Mouse (Mus musculus): ENCODE results near the gene Tmem147.
"Not testable (repeated sequence)": the region's sequence is repeated elsewhere in the genome, so short reads cannot be mapped to it uniquely, and the experiment has no call there.

The Tmem147 gene

DNA sequence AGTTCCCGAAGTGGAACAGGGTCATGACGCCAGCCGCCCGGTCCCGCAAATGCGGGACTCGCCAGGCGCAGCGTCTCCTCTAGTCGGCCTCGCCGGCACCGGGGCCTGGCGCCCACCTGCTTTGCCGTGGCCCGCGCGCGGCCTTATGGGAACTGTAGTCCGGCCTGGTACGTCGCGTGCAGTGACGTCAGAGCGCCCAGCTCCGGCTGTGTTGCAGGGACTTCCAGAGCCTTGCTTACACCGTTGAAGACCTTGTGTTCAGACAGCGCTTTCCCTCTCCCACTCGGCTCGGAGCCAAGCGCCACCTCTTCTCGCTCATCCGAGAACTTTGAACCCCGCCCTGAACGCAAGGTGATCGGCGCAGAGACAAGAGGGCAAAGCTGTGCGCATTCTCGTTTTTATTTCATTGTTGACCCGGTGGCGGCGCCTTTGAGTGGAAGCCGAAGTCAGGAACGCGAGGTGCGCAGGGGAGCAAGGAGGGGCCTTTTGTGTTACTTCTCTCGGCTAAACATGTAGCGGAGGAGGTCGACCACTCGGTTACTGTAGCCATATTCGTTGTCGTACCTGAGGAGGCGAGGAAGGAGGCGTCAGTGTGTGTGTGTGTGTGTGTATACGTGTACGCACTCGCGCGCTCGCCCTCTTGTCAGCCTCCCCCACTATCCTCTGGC, at the start of gene Tmem147:
Gene Tmem147, minus strand, starts transcription at position 145 of the 668 bp plus-strand sequence.
- DNase-seq (ENCODE audit: low spot score in 2 of 2), result peak; percentile 94 to 95

DNA sequence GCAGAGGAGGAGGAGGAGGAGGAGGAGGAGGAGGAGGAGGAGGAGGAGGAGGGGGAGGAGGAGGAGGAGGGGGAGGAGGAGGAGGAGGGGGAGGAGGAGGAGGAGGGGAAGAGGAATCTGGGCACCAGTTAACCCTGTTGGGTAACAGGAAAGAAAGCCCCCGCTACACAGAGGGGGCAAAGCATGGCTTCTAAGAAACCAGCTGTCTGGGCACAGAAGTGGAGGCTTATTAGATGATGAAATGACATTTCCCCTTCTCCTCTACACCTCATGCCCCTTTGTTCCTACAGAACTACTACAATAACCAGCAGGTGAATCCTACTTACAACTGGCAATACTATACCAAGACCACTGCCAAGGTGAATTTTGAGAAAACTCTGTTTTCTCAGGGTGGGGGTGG, 48.6 kb upstream of the Tmem147 start:
- DNase-seq (ENCODE audit: low spot score in 2 of 2), result no peak

GRCm38 (mm10) chr7:30777081-30777579, 47.8 kb upstream of the Tmem147 start:
- DNase-seq (ENCODE audit: low spot score in 2 of 2), result no peak

GRCm38 (mm10) chr7:30776104-30776503, 46.8 kb upstream of the Tmem147 start:
- peak; percentile 16 to 22 for DNase-seq (ENCODE audit: low spot score in 2 of 2)

DNA sequence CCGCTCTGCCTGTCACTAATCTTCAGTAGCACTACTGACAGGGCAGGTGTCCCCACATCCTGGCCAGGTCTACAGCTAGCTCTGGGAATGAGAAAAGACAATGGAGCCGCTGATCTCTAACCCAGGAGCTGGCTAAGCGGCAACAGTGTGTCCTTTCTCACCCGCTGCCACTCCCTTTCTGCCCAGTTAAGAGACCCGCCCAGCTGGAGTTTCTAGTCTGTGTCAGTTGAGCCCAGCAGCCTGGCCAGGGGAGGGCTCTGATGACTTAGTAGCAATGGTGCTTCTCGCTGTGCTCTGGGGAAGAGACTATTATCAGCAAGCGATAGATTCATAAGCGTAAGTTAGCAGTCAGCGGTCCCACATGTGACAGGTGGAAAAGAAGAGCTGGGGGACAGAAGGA, 39.9 kb upstream of the Tmem147 start:
- DNase-seq (ENCODE audit: low spot score in 2 of 2), result peak in 1 of 2 experiments; percentile 48

- DNase-seq (ENCODE audit: low spot score in 2 of 2), result no peak
Measured at GRCm38 (mm10) chr7:30766408-30766807, 37.1 kb upstream of the Tmem147 start.

DNA sequence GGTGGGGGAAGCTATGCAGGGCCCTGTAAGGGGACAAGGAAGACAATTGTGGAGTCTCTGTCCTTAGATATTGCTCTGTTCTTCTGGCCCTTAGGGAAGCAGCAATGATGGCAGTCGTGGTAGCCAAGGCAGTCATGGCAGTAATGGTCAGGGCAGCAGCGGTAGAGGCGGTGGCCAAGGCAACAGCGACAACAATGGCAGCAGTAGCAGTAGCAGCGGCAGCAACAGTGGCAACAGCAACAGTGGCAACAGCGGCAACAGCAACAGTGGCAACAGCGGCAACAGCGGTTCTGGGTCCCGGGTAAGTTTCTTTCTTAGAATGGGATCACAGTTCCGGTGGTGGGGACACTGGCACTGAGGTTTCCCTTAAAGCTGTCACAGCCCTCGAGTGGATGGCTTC, 35.8 kb upstream of the Tmem147 start:
- DNase-seq (ENCODE audit: low spot score in 2 of 2), result no peak

- DNase-seq (ENCODE audit: low spot score in 2 of 2), result no peak
Measured at GRCm38 (mm10) chr7:30763456-30763855, 34.1 kb upstream of the Tmem147 start, which contains the start of gene Dmkn. Gene Dmkn (plus strand): TSS chr7:30763756.

DNA sequence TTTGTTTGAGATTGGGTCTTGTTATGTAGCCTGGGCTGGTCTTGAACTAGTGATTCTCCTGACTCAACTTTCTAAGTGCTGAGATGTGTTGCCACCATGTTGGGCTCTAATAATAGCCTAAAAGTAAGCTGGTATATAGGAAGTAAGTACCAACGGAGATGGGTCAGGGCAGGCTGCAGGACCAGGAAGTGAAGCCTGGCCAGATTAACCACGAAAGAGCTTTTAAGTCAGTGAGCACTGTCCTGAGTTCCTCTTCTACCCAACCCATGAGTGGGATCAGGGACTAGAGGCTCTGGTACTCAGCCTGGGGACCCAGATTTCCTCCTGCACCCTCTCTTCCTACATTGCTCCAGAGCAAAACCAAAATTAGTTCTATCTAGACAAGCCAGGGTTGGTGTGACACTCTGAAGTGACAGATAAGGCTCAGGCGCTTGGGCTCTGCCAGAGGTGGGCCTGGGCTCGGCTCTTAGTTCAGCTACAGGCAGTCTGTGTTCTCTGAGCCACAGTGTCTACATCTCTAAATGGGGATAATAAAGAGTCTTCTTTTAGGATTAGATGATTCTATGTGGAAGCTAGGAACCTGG, 32.5 kb upstream of the Tmem147 start:
- DNase-seq (ENCODE audit: low spot score in 2 of 2), result no peak

DNA sequence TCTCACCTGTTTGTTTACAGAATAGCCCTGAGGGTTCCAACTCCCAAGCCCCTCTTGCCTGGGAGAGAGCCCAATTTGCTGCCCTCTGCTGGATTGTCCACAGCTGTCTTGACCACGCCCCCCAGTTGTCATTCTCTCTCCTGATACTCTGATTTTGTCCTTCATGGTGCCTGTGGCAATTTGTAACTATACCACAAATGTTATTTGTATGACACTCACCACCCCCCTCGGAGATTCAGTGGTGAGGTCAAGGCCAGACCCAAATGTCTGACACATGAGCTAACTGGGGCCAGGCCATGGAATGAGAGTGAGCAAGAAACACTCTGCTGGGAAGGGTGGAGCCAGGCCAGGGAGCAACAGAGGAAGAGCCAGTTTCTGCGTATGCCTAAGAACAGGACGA, 29.5 kb upstream of the Tmem147 start:
- no peak for DNase-seq (ENCODE audit: low spot score in 2 of 2)

DNA sequence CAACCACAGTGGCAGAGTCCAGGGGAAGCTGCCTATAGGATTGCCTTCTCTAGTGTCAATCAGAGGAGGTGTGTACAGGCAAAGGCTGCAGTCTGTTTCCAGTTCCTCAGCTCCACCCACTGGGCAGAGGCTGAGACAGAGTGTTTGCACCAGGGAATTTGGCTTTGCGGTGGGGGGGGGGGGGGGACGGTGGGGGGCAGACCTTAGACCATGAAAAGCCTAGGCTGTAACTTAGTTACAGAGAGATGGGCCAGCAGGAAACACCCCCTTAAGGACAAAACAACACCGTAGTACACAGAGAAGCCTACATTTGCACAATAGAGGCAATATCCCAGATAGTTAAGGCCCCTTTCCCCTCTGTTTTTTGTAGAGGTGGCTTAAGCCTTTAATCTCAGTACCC, 27.7 kb upstream of the Tmem147 start:
- DNase-seq (ENCODE audit: low spot score in 2 of 2), result no peak

DNA sequence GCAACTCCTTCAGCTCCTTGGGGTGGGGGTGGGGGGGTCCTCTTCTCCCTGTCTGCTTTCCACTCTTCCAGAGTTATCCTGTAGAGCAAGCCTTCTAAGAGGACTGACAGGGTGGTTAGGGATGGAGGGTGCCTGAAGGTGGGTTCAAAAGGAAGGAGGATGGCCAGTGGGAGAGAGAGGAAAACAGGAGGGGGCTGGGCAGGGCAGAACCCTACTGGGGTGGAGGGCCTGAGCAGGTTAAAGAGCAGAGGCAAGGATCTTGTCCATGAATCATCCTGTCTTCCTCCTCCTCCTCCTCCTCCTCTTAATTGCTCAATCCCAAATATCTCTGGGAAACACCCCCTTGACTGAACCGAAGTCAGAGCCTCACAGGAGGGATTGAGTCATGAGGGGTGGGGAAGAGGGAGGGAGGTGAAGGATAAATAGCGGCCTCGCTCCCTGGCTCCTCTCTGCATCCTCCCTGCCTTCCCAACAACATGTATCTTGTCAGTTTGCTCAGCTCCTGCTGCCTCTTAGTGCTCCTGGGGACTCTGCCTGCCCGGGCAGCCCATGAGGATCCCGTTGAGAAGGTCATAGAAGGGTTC, 21.8 kb upstream of the Tmem147 start, which contains the start of gene Sbsn:
Gene Sbsn, plus strand, starts transcription at position 386 of the 584 bp plus-strand sequence.
- peak in 1 of 2 experiments; percentile 26 for DNase-seq (ENCODE audit: low spot score in 2 of 2)

- peak in 1 of 2 experiments; percentile 24 for DNase-seq (ENCODE audit: low spot score in 2 of 2)
Measured at GRCm38 (mm10) chr7:30749824-30750606, 20.7 kb upstream of the Tmem147 start.

DNA sequence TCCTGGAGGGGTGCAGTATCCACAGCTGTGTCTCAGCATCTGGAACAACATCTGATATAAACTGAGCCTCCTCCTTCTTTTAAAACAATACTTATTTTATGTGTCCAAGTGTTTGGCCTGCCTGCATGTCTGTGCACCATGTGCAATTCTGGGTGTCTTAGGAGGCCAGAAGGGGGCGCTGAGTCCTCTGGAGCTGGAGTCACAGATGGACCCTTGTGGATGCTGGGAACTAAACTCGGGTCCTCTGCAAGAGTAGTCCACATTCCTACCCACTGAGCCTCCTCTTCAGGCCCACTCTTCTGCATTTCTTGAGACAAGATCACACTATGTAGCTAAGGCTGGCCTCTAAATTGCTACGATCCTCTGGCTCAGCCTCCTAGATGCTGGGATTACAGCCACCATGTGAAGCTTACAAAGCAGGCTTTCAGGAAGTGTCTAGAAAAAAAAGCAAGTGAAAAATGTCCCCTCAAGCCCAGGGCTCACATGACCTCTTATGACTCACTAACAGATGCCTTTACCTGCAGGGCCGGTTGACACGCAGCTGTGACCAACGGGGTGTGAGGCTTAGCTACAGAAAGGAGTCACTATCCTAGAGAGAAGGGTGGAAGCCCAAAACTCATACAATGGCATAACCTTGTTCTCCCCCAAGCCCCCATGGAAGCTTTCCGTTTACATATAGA, 18.3 kb upstream of the Tmem147 start:
- no peak for DNase-seq (ENCODE audit: low spot score in 2 of 2)

- peak; percentile 54 to 69 for DNase-seq (ENCODE audit: low spot score in 2 of 2)
Measured at GRCm38 (mm10) chr7:30744022-30744598, 14.8 kb upstream of the Tmem147 start.

DNA sequence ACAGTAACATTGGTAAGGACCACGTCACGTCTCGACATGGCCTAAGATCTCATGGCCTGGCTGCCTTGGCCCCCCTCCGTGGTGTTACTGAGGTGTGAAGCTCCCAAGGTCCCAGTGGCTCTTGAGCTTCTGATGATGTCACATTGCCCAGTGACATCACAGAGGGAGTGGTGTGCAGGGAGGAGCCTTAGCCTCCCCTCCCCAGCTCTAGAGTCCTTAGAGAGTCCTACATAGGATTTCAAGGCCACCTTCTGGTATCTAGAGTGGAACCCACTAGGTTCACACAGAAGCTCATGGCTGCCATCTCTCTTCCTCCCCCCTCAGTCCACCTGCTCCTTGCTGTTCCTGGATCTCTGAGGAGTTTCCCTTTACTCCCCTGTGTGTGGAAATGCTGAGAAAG, 14.3 kb upstream of the Tmem147 start, which contains the start of gene Gapdhs:
Gene Gapdhs, minus strand, starts transcription at position 65 of the 400 bp plus-strand sequence.
- DNase-seq (ENCODE audit: low spot score in 2 of 2), result not testable (repeated sequence)

DNA sequence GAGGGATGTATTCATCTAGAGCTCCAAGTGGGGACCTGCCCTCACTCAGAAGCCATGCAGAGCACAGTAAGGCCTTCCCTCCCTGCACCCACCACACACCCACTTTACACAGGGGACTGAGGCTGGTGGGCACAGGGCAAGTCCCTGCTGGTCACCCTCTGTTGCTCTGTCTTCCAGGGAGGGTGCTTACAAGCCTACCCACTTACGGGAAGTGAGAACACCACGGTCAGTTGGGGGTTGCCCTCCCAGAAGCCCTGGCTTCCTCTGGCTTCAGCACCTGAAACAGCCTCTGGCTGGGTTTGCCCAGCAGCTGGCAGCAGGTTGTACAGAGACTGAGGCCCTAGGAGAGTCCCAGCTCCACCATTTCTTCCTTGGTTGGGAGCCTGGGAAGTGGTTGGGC, 13.2 kb upstream of the Tmem147 start:
- not testable (repeated sequence) for DNase-seq (ENCODE audit: low spot score in 2 of 2)

GRCm38 (mm10) chr7:30736211-30736610, 6.9 kb upstream of the Tmem147 start:
- DNase-seq (ENCODE audit: low spot score in 2 of 2), result no peak

DNA sequence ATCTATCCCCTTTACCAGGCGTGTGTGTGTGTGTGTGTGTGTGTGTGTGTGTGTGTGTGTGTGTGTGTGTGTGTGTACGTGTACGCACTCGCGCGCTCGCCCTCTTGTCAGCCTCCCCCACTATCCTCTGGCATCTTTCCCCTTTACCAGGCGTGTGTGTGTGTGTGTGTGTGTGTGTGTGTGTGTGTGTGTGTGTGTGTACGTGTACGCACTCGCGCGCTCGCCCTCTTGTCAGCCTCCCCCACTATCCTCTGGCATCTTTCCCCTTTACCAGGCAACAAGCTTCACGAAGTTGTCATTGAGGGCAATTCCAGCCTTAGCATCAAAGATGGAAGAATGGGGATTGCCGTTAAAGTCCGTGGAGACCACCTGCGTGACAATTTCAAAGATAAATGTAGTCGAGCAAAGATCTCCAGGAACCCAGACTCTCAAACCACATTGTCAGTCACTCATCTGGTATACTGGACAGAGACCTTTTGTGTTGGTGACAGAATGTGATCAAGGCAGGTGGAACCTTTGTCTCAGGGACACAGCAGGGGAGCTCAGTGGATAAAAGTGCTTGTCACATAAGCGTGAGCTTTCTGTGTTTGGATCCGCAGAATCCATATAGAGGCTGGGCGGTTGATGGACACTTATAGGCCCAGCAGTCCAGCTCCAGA, 853 bp upstream of the Tmem147 start:
- DNase-seq (ENCODE audit: low spot score in 2 of 2), result not testable (repeated sequence)

DNA sequence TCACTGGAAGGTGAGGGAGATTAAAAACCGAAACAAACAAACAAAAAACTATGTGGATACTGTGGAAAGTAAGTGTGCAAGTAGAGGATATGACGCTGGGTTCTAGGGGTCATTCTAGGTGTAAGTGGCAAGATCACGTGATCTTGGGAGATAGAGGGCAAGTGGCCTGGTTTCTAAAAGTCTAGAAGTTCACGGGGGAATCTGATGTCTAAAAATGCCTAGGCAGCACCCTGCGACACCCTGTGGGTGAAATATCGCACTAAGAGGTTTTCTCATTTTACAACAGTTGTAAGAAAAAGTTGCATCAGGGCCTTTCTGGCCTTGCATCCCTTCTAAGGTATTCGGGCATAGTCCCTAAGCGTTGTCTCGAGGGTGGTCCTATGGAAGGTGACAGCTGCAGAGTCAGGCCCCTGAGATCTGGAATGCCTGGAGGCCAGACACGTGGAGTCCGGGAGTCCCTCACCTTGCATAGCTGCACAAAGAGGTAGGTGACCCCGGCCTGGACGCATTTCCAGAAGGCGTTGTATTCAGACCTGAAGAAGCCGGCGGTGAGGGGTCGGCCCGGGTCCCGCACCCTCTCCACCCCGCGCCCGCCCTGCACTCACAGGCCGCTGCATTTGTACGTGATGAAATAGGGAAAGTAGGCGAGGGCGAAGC, 473 bp downstream of the Tmem147 start:
- no peak for DNase-seq (ENCODE audit: low spot score in 2 of 2)

All from urinary bladder, postnatal 36 days (tissue).